Mouse (Mus musculus): ENCODE measurements around the gene Lypd6.
A peak's percentile ranks its signal among the peaks of the same experiment; 100 is the strongest.

Lypd6 gene

GRCm38 (mm10) chr2:50173730-50174528 is 107.7 kb downstream of the Lypd6 start:
- DNase-seq, result no peak

- DNase-seq, result no peak
These were observed 109.5 kb downstream of the Lypd6 start for GRCm38 (mm10) chr2:50175709-50176108.

- DNase-seq, result no peak
These were observed 112.9 kb downstream of the Lypd6 start for GRCm38 (mm10) chr2:50179164-50179563.

- DNase-seq, result no peak
These were observed 114.2 kb downstream of the Lypd6 start for GRCm38 (mm10) chr2:50180423-50180822.

GRCm38 (mm10) chr2:50181332-50181731 is 115.1 kb downstream of the Lypd6 start:
- no peak for DNase-seq

- DNase-seq, result peak; percentile 20
These were observed 120.6 kb downstream of the Lypd6 start for GRCm38 (mm10) chr2:50186711-50187405.

- no peak for DNase-seq
These were observed 122.6 kb downstream of the Lypd6 start for GRCm38 (mm10) chr2:50188856-50189255.

- no peak for DNase-seq
These were observed 130.5 kb downstream of the Lypd6 start for GRCm38 (mm10) chr2:50196681-50197080.

- no peak for DNase-seq
These were observed 131.6 kb downstream of the Lypd6 start for GRCm38 (mm10) chr2:50197801-50198200.

- no peak for DNase-seq
These were observed 134.3 kb downstream of the Lypd6 start for GRCm38 (mm10) chr2:50200541-50200940.

GRCm38 (mm10) chr2:50220574-50220973 is 154.3 kb downstream of the Lypd6 start:
- no peak for DNase-seq

- no peak for DNase-seq
These were observed 158.8 kb downstream of the Lypd6 start for GRCm38 (mm10) chr2:50225019-50225418.

GRCm38 (mm10) chr2:50233491-50233890 is 167.3 kb downstream of the Lypd6 start:
- DNase-seq, result no peak
